In genomic region chr4:153727273-153727672, GRCm38 (mm10) we compare ENCODE assay signal across 19 mouse cellular contexts.
DNase-seq lines count a peak whose midpoint lies in the region; ATAC-seq and TF ChIP-seq lines count a peak whose summit lies in the region.
"Had no signal": no experiment of that assay in that cellular context is flagged by ENCODE, and none has a peak within 500 bp of the region (broad histone marks: within the 10 kb centered on the region; RNA-seq: fewer than 3 reads in every experiment).

No protein-coding gene starts in this region.

- WGBS in forebrain, embryonic 12.5 days: 36% methylated on average over 10 of the region's 10 CpGs
- 27% methylated on average over 10 of the region's 10 CpGs for WGBS in forebrain, embryonic 13.5 days
- 43% methylated on average over 10 of the region's 10 CpGs for WGBS in kidney, postnatal 0 days

- no peak overlapping the region for H3K4me3 ChIP-seq in forebrain, embryonic 12.5 days (replicated peaks)
- H3K4me3 ChIP-seq in forebrain, embryonic 13.5 days: no peak overlapping the region
- H3K4me3 ChIP-seq in kidney, postnatal 0 days (replicated peaks; ENCODE audit: low read depth, low read length): no peak overlapping the region
- H3K4me3 ChIP-seq: embryonic facial prominence, embryonic 10.5 days; embryonic facial prominence, embryonic 12.5 days; forebrain, embryonic 15.5 days had no signal

- no peaks in the 10 kb centered on the region for H3K9me3 ChIP-seq in forebrain, embryonic 12.5 days
- H3K9me3 ChIP-seq in forebrain, embryonic 13.5 days (replicated peaks): no peaks in the 10 kb centered on the region
- no peaks in the 10 kb centered on the region for H3K9me3 ChIP-seq in kidney, postnatal 0 days (replicated peaks; ENCODE audit: low read length)
- H3K9me3 ChIP-seq: embryonic facial prominence, embryonic 10.5 days; embryonic facial prominence, embryonic 12.5 days; forebrain, embryonic 15.5 days had no signal

- no peaks in the 10 kb centered on the region for H3K36me3 ChIP-seq in forebrain, embryonic 12.5 days (replicated peaks)
- no peaks in the 10 kb centered on the region for H3K36me3 ChIP-seq in forebrain, embryonic 13.5 days (ENCODE audit: poor library complexity, severe bottlenecking)
- H3K36me3 ChIP-seq in kidney, postnatal 0 days (ENCODE audit: insufficient read depth, low read length): no peaks in the 10 kb centered on the region
- H3K36me3 ChIP-seq: embryonic facial prominence, embryonic 10.5 days; embryonic facial prominence, embryonic 12.5 days; forebrain, embryonic 15.5 days had no signal

- TF ChIP-seq CTCF in kidney, postnatal 0 days (IDR thresholded peaks at IDR 0.05; ENCODE audit: low read depth): no peak
- TF ChIP-seq CTCF in brain, embryonic 14.5 days (IDR thresholded peaks at IDR 0.05; ENCODE audit: borderline replicate concordance, extremely low read depth, insufficient read depth, insufficient read length): no peak

- no peak overlapping the region for H3K4me2 ChIP-seq in forebrain, embryonic 12.5 days
- no peak overlapping the region for H3K4me2 ChIP-seq in forebrain, embryonic 13.5 days
- no peak overlapping the region for H3K4me2 ChIP-seq in kidney, postnatal 0 days (ENCODE audit: low read length)
- H3K4me2 ChIP-seq: embryonic facial prominence, embryonic 12.5 days; forebrain, embryonic 15.5 days had no signal

- H3K27me3 ChIP-seq in forebrain, embryonic 12.5 days: peaks cover 14% of the 10 kb centered on the region; the same call in 1 of the 2 replicates
- 0 out of 2 replicates have a peak, but pooled peaks cover 8% of the 10 kb centered on the region for H3K27me3 ChIP-seq in forebrain, embryonic 13.5 days
- no peaks in the 10 kb centered on the region for H3K27me3 ChIP-seq in kidney, postnatal 0 days (ENCODE audit: insufficient read depth, low read length)
- H3K27me3 ChIP-seq: embryonic facial prominence, embryonic 12.5 days; forebrain, embryonic 15.5 days had no signal

- TF ChIP-seq POLR2A in brain, embryonic 14.5 days (IDR thresholded peaks at IDR 0.05; ENCODE audit: borderline replicate concordance, extremely low read depth, insufficient read depth, insufficient read length, poor library complexity, severe bottlenecking): no peak

- H3K27ac ChIP-seq in forebrain, embryonic 12.5 days: 0 out of 2 replicates have a peak overlapping the region, but pooled peaks have one; percentile 31
- no peak overlapping the region for H3K27ac ChIP-seq in forebrain, embryonic 13.5 days
- no peak overlapping the region for H3K27ac ChIP-seq in kidney, postnatal 0 days
- H3K27ac ChIP-seq: embryonic facial prominence, embryonic 10.5 days; embryonic facial prominence, embryonic 12.5 days; forebrain, embryonic 15.5 days had no signal

- H3K9ac ChIP-seq in forebrain, embryonic 12.5 days: no peak overlapping the region
- no peak overlapping the region for H3K9ac ChIP-seq in forebrain, embryonic 13.5 days
- H3K9ac ChIP-seq in kidney, postnatal 0 days (ENCODE audit: low read depth, low read length): no peak overlapping the region
- H3K9ac ChIP-seq: embryonic facial prominence, embryonic 12.5 days; forebrain, embryonic 15.5 days had no signal

- DNase-seq in kidney, postnatal 0 days (ENCODE audit: low spot score): peak; percentile 19
- no peak for DNase-seq in kidney, postnatal 10 days
- DNase-seq in brain, embryonic 14.5 days (ENCODE audit: low read depth): peak; percentile 65
- peak; percentile 33 for DNase-seq in forelimb bud, embryonic 11.5 days (ENCODE audit: low read depth, low spot score)
- no peak for DNase-seq in layer of hippocampus, postnatal 10 days (ENCODE audit: low spot score in 2 of 2)
- DNase-seq: adrenal gland, adult 2 months; adrenal gland, postnatal 10 days; adrenal gland, postnatal 25 days; cerebellum, adult 11-12 months; cerebellum, adult 2 months; cerebellum, adult 9-10 months; cerebellum, postnatal 10 days; cerebellum, postnatal 25 days had no signal

- peak; percentile 44; the same call in 1 of the 2 replicates for ATAC-seq in forebrain, embryonic 12.5 days (ENCODE audit: low FRiP score)
- ATAC-seq in forebrain, embryonic 13.5 days: no peak
- no peak for ATAC-seq in kidney, postnatal 0 days (replicated peaks; ENCODE audit: low FRiP score, low read depth)
- no peak for ATAC-seq in megakaryocyte, adult 5-6 weeks (ENCODE audit: poor library complexity, severe bottlenecking)
- ATAC-seq: forebrain, embryonic 15.5 days had no signal

- peaks cover 10% of the 10 kb centered on the region for H3K4me1 ChIP-seq in forebrain, embryonic 12.5 days
- peaks cover 26% of the 10 kb centered on the region for H3K4me1 ChIP-seq in forebrain, embryonic 13.5 days
- peaks cover 7% of the 10 kb centered on the region; the same call in 1 of the 2 replicates for H3K4me1 ChIP-seq in kidney, postnatal 0 days (replicated peaks; ENCODE audit: insufficient read depth, low read length)
- H3K4me1 ChIP-seq: embryonic facial prominence, embryonic 12.5 days had no signal

Comparison
In these comparisons a context has a peak if more than half of its experiments do, and no peak if none do; other contexts are left out.
1. DNase-seq: peak in kidney, postnatal 0 days (single experiment), brain, embryonic 14.5 days (single experiment) and forelimb bud, embryonic 11.5 days (single experiment); none in kidney, postnatal 10 days (single experiment) and layer of hippocampus, postnatal 10 days (0 of 2).